Mouse (Mus musculus): ENCODE measurements around the gene Ttll2. TPM values are rescaled to one million over a fixed set of nuclear protein-coding genes. Genes with fewer than 3 reads are reported as not detected.
"Not testable (repeated sequence)": the region's sequence is repeated elsewhere in the genome, so short reads cannot be mapped to it uniquely, and the experiment has no call there.

Gene Ttll2
- not detected for total RNA-seq (2021)
- long read RNA-seq, result 0 reads

DNA sequence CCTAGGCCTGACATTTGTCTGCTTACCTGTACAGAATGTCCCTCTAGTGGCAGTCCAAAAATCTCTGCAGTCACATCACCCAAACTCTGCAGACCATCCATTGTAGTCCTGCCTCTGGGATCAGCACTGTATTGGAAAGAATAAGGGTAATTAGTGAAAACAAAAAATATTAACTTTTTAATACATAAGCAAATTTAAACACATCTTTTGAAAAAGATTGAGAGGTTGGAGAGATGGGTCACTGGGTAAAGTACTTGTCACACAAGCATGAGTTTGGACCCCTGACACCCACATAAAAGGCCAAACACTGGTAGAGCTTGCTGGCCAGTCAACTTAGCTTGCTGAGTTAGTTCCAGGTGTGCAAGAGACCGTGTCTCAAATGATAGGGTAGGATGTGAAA is at the start of gene Ttll2:
Gene Ttll2 (minus strand): TSS at position 101 of the 400 bp plus-strand sequence.
- DNase-seq (ENCODE audit: low spot score in 2 of 2), result not testable (repeated sequence)

DNA sequence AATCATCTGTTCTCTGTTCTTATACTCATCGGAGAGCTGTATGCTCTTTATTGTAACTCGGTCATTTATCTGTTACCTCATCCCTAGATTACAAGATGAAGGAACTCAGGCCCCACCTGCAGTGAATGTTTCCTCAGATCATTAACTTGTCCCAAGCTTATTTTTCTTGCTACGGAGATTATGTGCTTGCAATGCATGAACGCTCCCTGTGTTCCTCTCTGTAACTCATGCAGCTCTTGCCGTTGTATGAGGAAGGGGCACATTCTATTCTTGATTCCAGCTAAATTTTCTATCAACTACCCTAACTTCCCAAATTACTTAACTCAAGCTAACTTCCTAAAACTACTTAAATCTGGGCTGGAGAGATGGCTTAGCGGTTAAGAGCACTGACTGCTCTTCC is 47.3 kb upstream of the Ttll2 start:
- not testable (repeated sequence) for DNase-seq (ENCODE audit: low spot score in 2 of 2)

DNA sequence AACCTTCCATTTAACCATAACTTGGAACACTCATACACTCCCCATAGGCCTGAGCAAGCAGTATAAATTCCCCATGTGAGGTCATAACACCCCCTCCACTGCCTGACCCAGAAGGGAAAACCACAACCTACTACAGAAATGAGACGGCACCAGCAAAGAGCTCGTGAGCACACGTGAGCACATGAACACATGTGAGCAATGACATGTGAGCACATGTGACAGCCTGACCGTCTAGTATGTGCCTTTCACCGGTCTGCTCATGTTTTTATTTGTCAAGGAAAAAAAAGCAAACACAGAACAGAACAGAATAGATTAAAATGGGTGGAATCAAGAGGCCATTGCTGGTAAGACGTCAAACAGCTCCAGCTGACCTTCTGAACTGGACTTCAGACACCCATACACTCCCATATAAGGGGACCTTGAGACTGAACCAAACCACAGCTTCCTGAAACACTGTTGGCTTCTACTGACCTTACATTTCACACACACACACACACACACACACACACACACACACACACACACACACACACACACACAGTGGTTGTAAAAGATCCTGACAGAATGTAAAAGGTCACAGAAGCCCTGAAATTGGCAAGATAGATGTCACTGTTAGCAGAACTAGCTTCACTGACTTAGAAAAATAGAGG is 45.8 kb upstream of the Ttll2 start:
- not testable (repeated sequence) for DNase-seq (ENCODE audit: low spot score in 2 of 2)

DNA sequence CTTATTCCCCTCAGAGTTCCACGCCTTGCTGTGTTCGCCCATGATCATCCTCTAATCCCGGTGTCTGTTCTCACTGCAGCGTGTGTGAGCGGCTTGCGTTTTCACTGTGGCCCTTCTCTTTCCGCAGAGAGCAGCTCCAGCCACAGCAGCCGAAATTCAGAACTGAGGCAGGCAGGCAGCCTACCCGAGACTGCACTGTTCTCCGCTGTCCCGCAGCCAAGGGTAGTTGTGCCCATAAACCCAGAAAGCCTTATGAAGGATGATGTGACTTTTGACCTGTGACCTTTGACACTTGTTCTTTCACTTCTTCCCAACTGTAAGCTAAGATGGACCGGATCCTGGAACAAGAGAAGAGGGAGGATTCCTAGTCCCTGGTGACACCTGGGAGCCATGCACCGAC is 44.6 kb upstream of the Ttll2 start:
- not testable (repeated sequence) for DNase-seq (ENCODE audit: low spot score in 2 of 2)

GRCm38 (mm10) chr17:7396288-7396687 is 43.8 kb upstream of the Ttll2 start:
- DNase-seq (ENCODE audit: low spot score in 2 of 2), result not testable (repeated sequence)

DNA sequence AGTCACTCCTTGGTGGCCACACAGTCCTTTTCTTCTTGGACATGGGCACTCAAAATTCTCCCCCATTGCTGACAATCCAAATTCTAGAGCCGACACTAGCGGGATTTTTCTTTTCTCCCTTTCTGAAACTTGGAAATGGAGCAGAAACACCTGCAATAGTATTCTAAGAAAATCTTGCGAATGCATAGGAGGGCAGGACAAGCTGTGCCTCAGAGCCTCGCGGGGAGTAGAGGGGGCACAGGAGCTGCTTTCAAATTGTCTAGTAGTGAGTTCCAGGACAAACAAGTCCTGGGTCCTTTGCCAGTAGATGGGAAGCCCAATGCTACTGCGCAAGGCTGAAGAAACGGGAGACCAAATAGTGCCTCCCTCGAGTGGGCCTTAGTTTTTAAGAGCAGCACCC is 43.2 kb upstream of the Ttll2 start:
- DNase-seq (ENCODE audit: low spot score in 2 of 2), result not testable (repeated sequence)

- DNase-seq (ENCODE audit: low spot score in 2 of 2), result not testable (repeated sequence)
Measured at GRCm38 (mm10) chr17:7395116-7395515, 42.6 kb upstream of the Ttll2 start.

DNA sequence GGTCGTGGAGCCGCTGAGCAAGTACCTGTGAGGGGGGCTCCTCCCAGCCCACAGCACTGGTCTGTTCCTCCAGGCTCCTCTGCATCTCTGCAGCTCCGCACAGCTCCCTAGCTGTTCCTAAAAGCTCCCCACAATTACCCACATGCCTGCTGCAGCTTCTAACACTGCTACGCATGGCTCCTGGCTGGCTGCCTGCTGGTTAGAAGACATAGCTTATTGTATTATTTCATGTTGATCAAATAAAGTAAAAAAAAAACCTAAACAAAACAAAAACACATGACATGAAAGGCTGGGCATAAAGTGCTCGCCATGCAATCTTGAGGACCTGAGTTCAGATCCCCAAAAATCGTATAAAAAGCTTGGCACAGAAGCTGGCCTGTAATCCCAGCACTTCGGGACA is 37.4 kb upstream of the Ttll2 start:
- DNase-seq (ENCODE audit: low spot score in 2 of 2), result peak; percentile 32 to 58

GRCm38 (mm10) chr17:7388958-7389356 is 36.5 kb upstream of the Ttll2 start:
- peak in 1 of 2 experiments; percentile 25 for DNase-seq (ENCODE audit: low spot score in 2 of 2)

DNA sequence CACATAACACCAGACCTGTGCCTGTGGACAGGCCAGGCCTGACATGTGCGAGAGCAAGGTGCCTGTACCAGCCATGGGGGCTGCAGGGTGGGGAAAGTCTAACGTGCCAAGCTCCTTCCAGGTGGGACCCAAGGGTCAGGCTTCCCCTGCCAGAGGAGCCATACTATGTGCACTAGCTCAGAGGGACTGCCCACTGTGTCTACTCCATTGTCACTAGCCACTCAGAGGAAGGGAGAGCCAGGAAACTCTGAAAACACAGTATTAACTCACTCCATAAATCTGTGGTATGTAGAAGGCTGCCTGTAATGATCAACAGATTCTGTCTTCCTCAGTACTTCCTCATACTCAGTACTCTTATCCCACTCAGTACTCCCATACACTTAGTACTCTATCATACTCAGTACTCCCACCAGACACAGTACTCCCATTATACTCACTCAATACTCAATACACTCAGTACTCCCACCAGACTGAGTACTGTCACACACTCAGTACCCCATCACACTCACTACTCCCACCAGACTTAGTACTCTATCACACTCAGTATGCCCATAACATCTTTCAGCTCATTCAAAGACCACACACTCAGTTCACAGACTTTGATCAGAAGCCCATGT is 36.0 kb upstream of the Ttll2 start:
- not testable (repeated sequence) for DNase-seq (ENCODE audit: low spot score in 2 of 2)

DNA sequence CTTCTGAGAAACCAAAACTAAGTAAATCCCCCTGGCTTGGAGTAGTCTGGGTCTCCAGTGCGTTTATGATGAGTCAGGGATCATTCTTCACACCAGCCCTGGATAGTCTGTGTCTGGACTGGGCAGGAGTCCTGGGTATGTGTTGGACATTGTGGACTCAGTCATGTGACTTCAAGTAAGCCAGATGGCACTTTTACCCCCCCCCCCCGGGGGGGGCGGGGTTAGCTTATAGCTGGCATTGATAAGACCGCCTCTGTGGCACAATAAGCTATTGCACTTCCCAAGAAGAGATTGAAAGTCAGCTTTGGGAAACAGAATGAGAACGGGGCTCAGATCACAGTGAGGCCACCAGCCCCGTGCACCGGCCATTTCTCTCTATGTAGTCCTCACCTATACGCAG is 33.5 kb upstream of the Ttll2 start:
- DNase-seq (ENCODE audit: low spot score in 2 of 2), result not testable (repeated sequence)

DNA sequence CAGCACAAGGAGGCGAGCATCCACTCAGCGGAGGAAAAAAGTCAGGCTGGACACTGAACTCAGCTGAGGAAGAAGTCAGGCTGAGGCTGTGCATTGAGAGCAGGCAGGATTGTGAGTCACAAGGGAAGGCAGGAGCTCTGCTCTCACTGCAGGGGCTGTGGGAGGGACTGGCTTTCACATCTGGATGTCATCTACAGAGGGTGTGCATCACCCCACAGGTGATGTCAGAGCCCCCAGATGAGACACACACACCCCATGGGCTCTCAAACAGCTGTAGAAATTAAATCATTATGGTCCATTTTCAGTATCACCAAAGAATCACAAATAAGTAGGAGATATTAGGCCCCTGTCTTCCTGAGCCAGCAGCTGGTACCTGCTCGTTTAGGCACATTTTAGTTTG is 32.9 kb upstream of the Ttll2 start, which contains the start of gene Unc93a2:
Gene Unc93a2 (minus strand): TSS at position 101 of the 400 bp plus-strand sequence.
- DNase-seq (ENCODE audit: low spot score in 2 of 2), result not testable (repeated sequence)

DNA sequence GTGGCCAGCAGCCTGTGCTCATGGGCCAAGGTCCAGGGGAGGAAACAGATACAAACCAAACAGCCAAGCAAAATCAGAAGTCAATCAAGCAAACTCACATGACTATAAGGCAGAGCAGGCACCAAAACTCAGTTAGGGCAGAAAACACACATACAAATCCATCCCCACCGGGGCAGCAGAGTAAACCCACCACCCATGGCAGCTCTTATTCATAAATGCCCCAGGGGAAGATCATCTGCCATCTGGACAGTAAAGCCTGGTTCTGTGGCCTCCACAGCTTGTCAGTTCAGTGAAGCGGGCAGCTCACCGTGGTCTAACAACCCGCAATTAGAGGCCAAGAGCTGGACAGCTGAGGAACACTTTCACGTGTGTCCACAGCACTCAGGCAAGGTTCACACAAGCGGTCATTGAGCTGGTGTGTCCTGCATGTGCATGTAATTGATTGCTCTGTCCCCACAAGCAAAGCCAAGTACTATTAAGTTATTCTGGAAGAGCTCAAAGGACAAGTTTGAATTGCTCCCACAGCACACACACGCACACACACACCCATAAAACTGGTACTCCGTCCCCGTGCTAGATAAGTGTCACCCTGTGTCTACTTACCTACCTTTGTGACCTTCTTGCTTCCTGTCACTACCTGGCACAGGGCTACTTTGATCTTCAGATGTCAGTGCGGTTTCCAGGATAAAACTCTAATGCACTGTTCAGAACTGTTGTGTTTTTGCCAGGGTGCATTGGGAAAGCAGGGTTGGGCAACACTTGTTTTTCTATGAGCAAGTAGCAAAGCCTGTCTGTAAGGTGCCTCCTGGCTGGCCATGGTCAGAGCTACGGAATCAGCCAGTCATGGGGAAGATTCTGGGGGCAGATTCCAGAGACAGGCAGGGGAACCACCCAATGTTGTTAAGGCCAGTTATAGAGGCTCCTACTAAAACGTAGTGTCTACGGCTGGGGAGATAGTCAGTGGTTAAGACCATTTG is 31.0 kb upstream of the Ttll2 start:
- DNase-seq (ENCODE audit: low spot score in 2 of 2), result not testable (repeated sequence)

GRCm38 (mm10) chr17:7382711-7383110 is 30.2 kb upstream of the Ttll2 start:
- not testable (repeated sequence) for DNase-seq (ENCODE audit: low spot score in 2 of 2)

DNA sequence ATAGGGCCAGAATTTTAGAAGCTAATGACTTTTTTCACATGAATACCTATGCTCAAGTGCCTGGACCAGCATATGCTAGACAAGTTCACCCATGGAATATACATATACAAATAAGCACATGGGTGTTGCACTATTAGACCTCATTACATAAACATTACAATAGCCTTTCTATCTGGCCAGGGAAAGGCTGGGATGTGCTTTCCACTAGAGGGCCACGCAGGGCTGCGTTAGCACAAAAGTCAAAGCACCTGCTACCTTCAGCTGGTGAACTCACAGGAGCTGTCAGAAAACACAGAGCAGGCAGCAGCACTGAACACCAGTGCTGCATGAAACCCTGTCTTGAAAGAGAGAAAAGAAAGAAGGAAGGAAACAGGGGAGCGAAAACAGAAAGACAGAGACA is 25.4 kb upstream of the Ttll2 start:
- DNase-seq (ENCODE audit: low spot score in 2 of 2), result not testable (repeated sequence)

DNA sequence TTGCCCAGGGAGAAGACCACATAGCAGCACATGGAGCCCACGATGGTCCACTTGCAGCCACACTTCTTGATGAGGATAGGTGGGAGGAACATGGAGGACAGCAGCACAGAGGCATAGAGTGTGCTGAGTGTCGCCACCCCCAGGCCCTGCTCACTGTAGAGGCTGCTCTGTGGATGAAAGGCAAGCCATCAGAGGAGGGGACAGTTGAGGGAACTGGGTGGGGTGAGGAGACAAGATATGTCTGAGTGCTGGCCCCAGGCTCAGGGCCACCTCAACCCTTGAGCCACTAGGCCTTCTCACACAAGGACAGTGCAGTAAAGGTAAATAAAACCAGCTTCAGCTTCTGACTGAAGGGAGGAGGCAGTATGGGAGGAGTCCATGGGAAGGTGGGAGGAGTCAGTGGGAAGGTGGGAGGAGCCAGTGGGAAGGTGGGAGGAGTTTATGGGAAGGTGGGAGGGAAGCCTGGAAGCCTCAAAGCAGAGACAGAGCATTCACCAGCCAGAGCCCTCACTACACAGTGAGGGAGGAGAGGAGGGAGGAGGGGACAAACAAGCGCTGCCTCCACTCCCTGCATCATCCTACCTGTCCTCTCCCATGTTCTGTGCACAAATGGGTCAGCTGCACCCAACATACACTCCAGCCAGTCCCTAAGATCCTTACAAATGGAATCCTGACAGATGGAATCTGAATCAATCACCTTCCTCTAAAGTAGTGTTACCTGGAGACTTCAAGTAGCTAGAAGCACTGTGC is 24.6 kb upstream of the Ttll2 start:
- DNase-seq (ENCODE audit: low spot score in 2 of 2), result not testable (repeated sequence)

- DNase-seq (ENCODE audit: low spot score in 2 of 2), result not testable (repeated sequence)
Measured at GRCm38 (mm10) chr17:7371879-7372278, 19.4 kb upstream of the Ttll2 start, which contains the start of gene Gm49630. Gm49630 (minus strand) TSS chr17:7371979.

GRCm38 (mm10) chr17:7369401-7369800 is 16.9 kb upstream of the Ttll2 start:
- DNase-seq (ENCODE audit: low spot score in 2 of 2), result not testable (repeated sequence)

GRCm38 (mm10) chr17:7366676-7367374 is 14.3 kb upstream of the Ttll2 start:
- not testable (repeated sequence) for DNase-seq (ENCODE audit: low spot score in 2 of 2)

- not testable (repeated sequence) for DNase-seq (ENCODE audit: low spot score in 2 of 2)
Measured at GRCm38 (mm10) chr17:7366265-7366664, 13.8 kb upstream of the Ttll2 start.

Measured in layer of hippocampus, postnatal 10 days (tissue).